Mouse (Mus musculus): ENCODE measurements at regions not wholly inside any gene's neighbourhood (a gene's known extent, or its start where the extent isn't known, plus 50 kb on each side); places are given as distances from the start of the nearest gene placed in this dataset.
A peak's percentile ranks its signal among the peaks of the same experiment; 100 is the strongest.
"Not testable (repeated sequence)": the region's sequence is repeated elsewhere in the genome, so short reads cannot be mapped to it uniquely, and the experiment has no call there.

GRCm38 (mm10) chr3:22009898-22010699 lies 66.4 kb upstream of the Tbl1xr1 start:
- no peak overlapping the region for H3K27ac ChIP-seq (ENCODE audit: low read depth, low read length)
- no peaks in the 10 kb centered on the region for H3K27me3 ChIP-seq (ENCODE audit: control insufficient read depth, insufficient read depth, low read length)
- H3K4me3 ChIP-seq (ENCODE audit: low read depth, low read length), result no peak overlapping the region
- no peak overlapping the region for H3K4me2 ChIP-seq
- H3K4me1 ChIP-seq (ENCODE audit: control insufficient read depth, insufficient read depth, low read length), result no peaks in the 10 kb centered on the region
- no peaks in the 10 kb centered on the region for H3K9me3 ChIP-seq (ENCODE audit: control insufficient read depth, low read length)
- no peaks in the 10 kb centered on the region for H3K36me3 ChIP-seq (ENCODE audit: control insufficient read depth, insufficient read depth, low read length)
- 75% methylated on average over 2 of the region's 2 CpGs for WGBS
- ATAC-seq (ENCODE audit: low FRiP score) (no peak), DNase-seq (ENCODE audit: low spot score, missing footprints) (peak; percentile 59)
- H3K9ac ChIP-seq (ENCODE audit: low read length), result no peak overlapping the region

- not testable (repeated sequence) for H3K9me3 ChIP-seq (ENCODE audit: control insufficient read depth, low read length); H3K27me3 ChIP-seq (ENCODE audit: control insufficient read depth, insufficient read depth, low read length); H3K36me3 ChIP-seq (ENCODE audit: control insufficient read depth, insufficient read depth, low read length); H3K4me3 ChIP-seq (ENCODE audit: low read depth, low read length); ATAC-seq (ENCODE audit: low FRiP score); H3K4me1 ChIP-seq (ENCODE audit: control insufficient read depth, insufficient read depth, low read length); H3K27ac ChIP-seq (ENCODE audit: low read depth, low read length); H3K9ac ChIP-seq (ENCODE audit: low read length); H3K4me2 ChIP-seq; DNase-seq (ENCODE audit: low spot score, missing footprints)
These were observed 65.8 kb upstream of the Tbl1xr1 start for GRCm38 (mm10) chr3:22010700-22010991.

GRCm38 (mm10) chr3:22021360-22021935 lies 55.0 kb upstream of the Tbl1xr1 start:
- Histone ChIP-seq H3K36me3 (ENCODE audit: control insufficient read depth, insufficient read depth, low read length) (no peaks in the 10 kb centered on the region), H3K4me2 (no peak overlapping the region), H3K9ac (ENCODE audit: low read length) (no peak overlapping the region), H3K4me3 (ENCODE audit: low read depth, low read length) (no peak overlapping the region), H3K27me3 (ENCODE audit: control insufficient read depth, insufficient read depth, low read length) (no peaks in the 10 kb centered on the region), H3K4me1 (ENCODE audit: control insufficient read depth, insufficient read depth, low read length) (peaks cover 8% of the 10 kb centered on the region), H3K27ac (ENCODE audit: low read depth, low read length) (no peak overlapping the region), H3K9me3 (ENCODE audit: control insufficient read depth, low read length) (no peaks in the 10 kb centered on the region)
- no peak for DNase-seq (ENCODE audit: low spot score, missing footprints)
- ATAC-seq (ENCODE audit: low FRiP score), result no peak
- 89% methylated on average over 3 of the region's 3 CpGs for WGBS

GRCm38 (mm10) chr3:22022418-22022817 lies 54.0 kb upstream of the Tbl1xr1 start:
- 66% methylated on average over 2 of the region's 2 CpGs for WGBS
- no peak for ATAC-seq (ENCODE audit: low FRiP score)
- H3K9me3 ChIP-seq (ENCODE audit: control insufficient read depth, low read length), result no peaks in the 10 kb centered on the region

GRCm38 (mm10) chr3:22023049-22023448 lies 53.4 kb upstream of the Tbl1xr1 start:
- Histone ChIP-seq H3K27me3 (ENCODE audit: control insufficient read depth, insufficient read depth, low read length) (no peaks in the 10 kb centered on the region), H3K4me3 (ENCODE audit: low read depth, low read length) (no peak overlapping the region), H3K27ac (ENCODE audit: low read depth, low read length) (no peak overlapping the region), H3K4me1 (ENCODE audit: control insufficient read depth, insufficient read depth, low read length) (peaks cover 8% of the 10 kb centered on the region), H3K4me2 (no peak overlapping the region), H3K9ac (ENCODE audit: low read length) (no peak overlapping the region), H3K9me3 (ENCODE audit: control insufficient read depth, low read length) (no peaks in the 10 kb centered on the region), H3K36me3 (ENCODE audit: control insufficient read depth, insufficient read depth, low read length) (no peaks in the 10 kb centered on the region)
- ATAC-seq (ENCODE audit: low FRiP score) (no peak), DNase-seq (ENCODE audit: low spot score, missing footprints) (no peak)
- WGBS, result 72% methylated on average over 6 of the region's 6 CpGs

More at GRCm38 (mm10) chr3:22022418-22022817, 54.0 kb upstream of the Tbl1xr1 start:
- Histone ChIP-seq H3K4me1 (ENCODE audit: control insufficient read depth, insufficient read depth, low read length) (peaks cover 8% of the 10 kb centered on the region), H3K36me3 (ENCODE audit: control insufficient read depth, insufficient read depth, low read length) (no peaks in the 10 kb centered on the region), H3K4me2 (no peak overlapping the region), H3K9ac (ENCODE audit: low read length) (no peak overlapping the region), H3K27me3 (ENCODE audit: control insufficient read depth, insufficient read depth, low read length) (no peaks in the 10 kb centered on the region), H3K27ac (ENCODE audit: low read depth, low read length) (no peak overlapping the region), H3K4me3 (ENCODE audit: low read depth, low read length) (no peak overlapping the region)
- no peak for DNase-seq (ENCODE audit: low spot score, missing footprints)

GRCm38 (mm10) chr3:22023551-22023950 lies 52.9 kb upstream of the Tbl1xr1 start:
- H3K9ac ChIP-seq (ENCODE audit: low read length), result no peak overlapping the region
- no peaks in the 10 kb centered on the region for H3K9me3 ChIP-seq (ENCODE audit: control insufficient read depth, low read length)
- no peak for DNase-seq (ENCODE audit: low spot score, missing footprints)
- WGBS, result 75% methylated on average over 5 of the region's 5 CpGs
- H3K4me1 ChIP-seq (ENCODE audit: control insufficient read depth, insufficient read depth, low read length), result peaks cover 8% of the 10 kb centered on the region
- H3K4me3 ChIP-seq (ENCODE audit: low read depth, low read length), result no peak overlapping the region
- ATAC-seq (ENCODE audit: low FRiP score), result no peak
- H3K27me3 ChIP-seq (ENCODE audit: control insufficient read depth, insufficient read depth, low read length), result no peaks in the 10 kb centered on the region
- no peak overlapping the region for H3K27ac ChIP-seq (ENCODE audit: low read depth, low read length)
- no peaks in the 10 kb centered on the region for H3K36me3 ChIP-seq (ENCODE audit: control insufficient read depth, insufficient read depth, low read length)
- no peak overlapping the region for H3K4me2 ChIP-seq

GRCm38 (mm10) chr3:22024200-22024599 lies 52.3 kb upstream of the Tbl1xr1 start:
- DNase-seq (ENCODE audit: low spot score, missing footprints) (peak; percentile 87), ATAC-seq (ENCODE audit: low FRiP score) (peak; percentile 65; the same call in 1 of the 2 replicates)
- no peak overlapping the region for H3K27ac ChIP-seq (ENCODE audit: low read depth, low read length)
- H3K4me2 ChIP-seq, result no peak overlapping the region
- H3K4me3 ChIP-seq (ENCODE audit: low read depth, low read length), result no peak overlapping the region
- H3K36me3 ChIP-seq (ENCODE audit: control insufficient read depth, insufficient read depth, low read length), result no peaks in the 10 kb centered on the region
- peaks cover 8% of the 10 kb centered on the region for H3K4me1 ChIP-seq (ENCODE audit: control insufficient read depth, insufficient read depth, low read length)
- H3K27me3 ChIP-seq (ENCODE audit: control insufficient read depth, insufficient read depth, low read length), result no peaks in the 10 kb centered on the region
- H3K9ac ChIP-seq (ENCODE audit: low read length), result no peak overlapping the region
- H3K9me3 ChIP-seq (ENCODE audit: control insufficient read depth, low read length), result no peaks in the 10 kb centered on the region
- 24% methylated on average over 6 of the region's 6 CpGs for WGBS

GRCm38 (mm10) chr3:22025119-22025518 lies 51.3 kb upstream of the Tbl1xr1 start:
- no peak overlapping the region for H3K4me3 ChIP-seq (ENCODE audit: low read depth, low read length)
- no peak overlapping the region for H3K9ac ChIP-seq (ENCODE audit: low read length)
- H3K27me3 ChIP-seq (ENCODE audit: control insufficient read depth, insufficient read depth, low read length), result no peaks in the 10 kb centered on the region
- H3K4me2 ChIP-seq, result no peak overlapping the region
- peaks cover 8% of the 10 kb centered on the region for H3K4me1 ChIP-seq (ENCODE audit: control insufficient read depth, insufficient read depth, low read length)
- WGBS, result 18% methylated on average over 6 of the region's 6 CpGs
- ATAC-seq (ENCODE audit: low FRiP score), result peak; percentile 30; the same call in 1 of the 2 replicates
- no peaks in the 10 kb centered on the region for H3K9me3 ChIP-seq (ENCODE audit: control insufficient read depth, low read length)
- H3K27ac ChIP-seq (ENCODE audit: low read depth, low read length), result no peak overlapping the region
- no peaks in the 10 kb centered on the region for H3K36me3 ChIP-seq (ENCODE audit: control insufficient read depth, insufficient read depth, low read length)
- DNase-seq (ENCODE audit: low spot score, missing footprints), result peak; percentile 88

- no peak for DNase-seq (ENCODE audit: low spot score, missing footprints)
- 61% methylated on average over 8 of the region's 8 CpGs for WGBS
These were observed 50.8 kb upstream of the Tbl1xr1 start for GRCm38 (mm10) chr3:22025615-22026014.

More at GRCm38 (mm10) chr3:22025615-22026014, 50.8 kb upstream of the Tbl1xr1 start:
- Histone ChIP-seq H3K4me3 (ENCODE audit: low read depth, low read length) (no peak overlapping the region), H3K9me3 (ENCODE audit: control insufficient read depth, low read length) (no peaks in the 10 kb centered on the region), H3K9ac (ENCODE audit: low read length) (no peak overlapping the region), H3K4me2 (no peak overlapping the region), H3K27ac (ENCODE audit: low read depth, low read length) (no peak overlapping the region), H3K27me3 (ENCODE audit: control insufficient read depth, insufficient read depth, low read length) (no peaks in the 10 kb centered on the region), H3K36me3 (ENCODE audit: control insufficient read depth, insufficient read depth, low read length) (no peaks in the 10 kb centered on the region), H3K4me1 (ENCODE audit: control insufficient read depth, insufficient read depth, low read length) (peaks cover 8% of the 10 kb centered on the region)
- ATAC-seq (ENCODE audit: low FRiP score), result no peak
